Mouse (Mus musculus) adrenal gland, adult 18-20 months (tissue): ENCODE results near the gene 1700015G11Rik. TPM values are rescaled to one million over a fixed set of nuclear protein-coding genes. Genes with fewer than 3 reads are reported as not detected.

ENCODE experiments used
- DNase-seq, 2 experiments: peaks; one replicate each; pipeline ENCODE4 v3.0.0; 2021 to 2022; ENCODE audit warnings: low spot score in 2 of 2
- long read RNA-seq, 2 experiments: library from polyadenylated mRNA; stranded (forward); transcript quantifications; one replicate each; pipeline ENCODE4 v2.0.0; 2021
- total RNA-seq, 2 experiments: library from RNA; stranded (reverse); gene quantifications; 1 replicate in 1 of 2; 2 replicates in 1 of 2; pipeline ENCODE4 v1.2.3; 2021

Gene 1700015G11Rik
- total RNA-seq, result not detected
- long read RNA-seq, experiment 1, result 0 reads
- long read RNA-seq, experiment 2, result 0 reads

DNA sequence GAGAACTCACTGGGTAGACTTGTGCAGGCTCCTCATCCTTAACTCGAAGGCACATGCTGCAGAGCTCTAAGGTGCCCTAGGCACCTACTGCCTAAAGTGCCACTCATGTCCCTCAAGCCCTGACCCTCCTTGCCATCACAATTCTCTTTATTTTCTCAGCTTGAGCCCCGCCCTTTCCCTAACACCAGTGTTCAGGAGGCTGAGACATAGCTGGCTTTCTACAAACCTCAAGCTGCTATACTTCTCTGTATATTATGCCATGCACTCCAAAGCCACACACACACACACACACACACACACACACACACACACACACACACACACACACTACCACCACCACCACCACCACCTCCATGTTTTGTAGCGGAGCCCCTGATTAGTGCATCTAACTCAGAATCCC lies at the start of gene 1700015G11Rik:
1700015G11Rik (minus strand) TSS at position 101 of the 400 bp plus-strand sequence.
- DNase-seq, result no peak

DNA sequence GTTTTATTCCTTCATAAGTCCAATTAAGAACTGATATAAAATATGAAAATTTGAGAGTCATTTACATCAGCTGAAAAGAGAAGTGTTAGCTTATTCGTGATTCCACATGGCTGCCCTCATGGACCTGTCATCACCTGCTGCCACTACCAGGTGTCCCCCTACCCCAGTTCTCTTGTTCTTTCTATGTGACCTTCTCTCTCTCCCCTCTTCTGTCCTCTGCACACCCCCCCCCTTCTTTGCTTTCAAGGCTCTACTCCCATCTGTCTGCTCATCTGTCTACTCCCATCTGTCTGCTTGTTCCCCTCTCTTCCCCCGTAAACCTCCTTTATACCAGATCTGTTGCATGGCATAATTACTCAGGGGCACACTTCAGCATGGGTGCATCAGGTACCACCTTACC lies 41.4 kb upstream of the 1700015G11Rik start:
- DNase-seq, result no peak

DNA sequence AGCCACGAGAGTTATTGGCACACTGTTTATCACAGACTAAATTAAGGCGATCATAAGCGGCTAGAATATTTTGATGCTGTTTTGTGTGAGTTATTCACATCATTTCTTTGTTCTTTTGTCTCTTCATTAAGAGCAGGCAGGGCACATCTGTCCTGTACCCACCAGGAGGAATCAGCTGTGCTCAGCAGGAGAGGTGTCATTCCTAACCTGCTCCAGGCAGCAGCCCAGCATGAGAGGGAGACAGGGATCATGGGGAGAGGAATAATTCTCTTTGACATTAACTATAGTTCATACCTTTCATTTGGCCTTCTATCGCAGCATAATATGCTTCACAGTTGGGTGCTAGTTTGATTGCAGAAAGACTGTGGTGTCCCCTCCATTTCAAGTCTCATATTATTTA lies 40.7 kb upstream of the 1700015G11Rik start:
- DNase-seq, result no peak

DNA sequence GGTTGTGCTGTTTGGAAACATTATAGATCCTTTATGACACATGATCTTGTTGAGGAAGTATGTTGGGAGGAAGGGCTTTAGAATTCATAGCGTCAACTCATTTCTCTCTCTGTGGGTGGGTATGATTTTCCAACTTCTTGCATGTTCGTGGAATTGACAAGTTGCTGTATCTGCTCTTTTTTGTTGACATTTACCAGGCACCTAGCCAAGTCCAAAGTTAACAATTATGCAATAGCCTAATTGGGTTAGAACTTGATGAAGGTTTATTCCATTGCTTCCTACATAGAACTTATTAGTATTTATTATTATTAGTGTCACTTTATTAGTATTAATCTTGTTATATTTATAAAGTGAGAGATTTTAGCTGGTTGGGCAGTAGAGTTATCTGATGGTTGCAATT lies 40.3 kb upstream of the 1700015G11Rik start:
- DNase-seq, result no peak

DNA sequence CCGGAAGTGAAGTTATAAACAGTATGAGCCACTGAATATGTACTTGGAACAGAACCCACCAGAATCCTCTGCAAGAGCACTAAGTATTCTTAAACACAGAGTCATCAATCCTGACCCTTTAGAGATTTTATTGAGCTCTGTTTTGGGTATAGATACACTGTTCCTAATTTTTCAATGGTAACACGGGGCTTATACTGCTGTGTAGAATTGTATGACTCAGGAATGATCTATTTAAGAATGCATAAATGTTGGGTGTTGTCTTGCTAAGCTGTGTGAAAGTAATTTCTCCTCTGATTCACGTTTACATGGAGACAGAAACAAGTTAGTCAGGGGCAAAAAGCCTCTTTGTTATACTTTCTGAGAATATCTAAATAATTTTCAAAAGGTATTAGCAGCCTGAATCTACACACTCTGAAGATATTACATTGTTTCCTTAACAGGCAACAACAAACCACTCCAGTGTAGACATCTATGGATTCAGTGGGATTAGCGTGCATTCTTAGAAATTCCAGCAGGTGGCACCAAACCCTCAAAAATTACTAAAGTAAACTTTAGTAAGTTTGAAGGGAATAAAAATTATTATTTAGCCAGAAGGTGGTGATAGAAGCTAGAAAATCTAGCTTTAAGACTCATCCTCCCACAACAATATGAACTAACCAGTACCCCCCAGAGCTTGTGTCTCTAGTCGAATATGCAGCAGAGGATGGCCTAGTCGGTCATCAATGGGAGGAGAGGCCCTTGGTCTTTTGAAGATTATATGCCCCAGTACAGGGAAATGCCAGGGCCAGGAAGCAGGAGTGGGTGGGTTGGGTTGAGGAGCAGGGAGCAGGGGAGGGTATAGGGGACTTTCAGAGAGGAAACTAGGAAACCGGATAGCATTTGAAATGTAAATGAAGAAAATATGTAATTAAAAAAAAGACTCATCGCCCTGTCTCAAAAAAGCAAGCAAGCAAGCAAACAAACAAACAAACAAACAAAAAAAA lies 22.4 kb upstream of the 1700015G11Rik start:
- peak in 1 of 2 experiments; percentile 20 for DNase-seq

DNA sequence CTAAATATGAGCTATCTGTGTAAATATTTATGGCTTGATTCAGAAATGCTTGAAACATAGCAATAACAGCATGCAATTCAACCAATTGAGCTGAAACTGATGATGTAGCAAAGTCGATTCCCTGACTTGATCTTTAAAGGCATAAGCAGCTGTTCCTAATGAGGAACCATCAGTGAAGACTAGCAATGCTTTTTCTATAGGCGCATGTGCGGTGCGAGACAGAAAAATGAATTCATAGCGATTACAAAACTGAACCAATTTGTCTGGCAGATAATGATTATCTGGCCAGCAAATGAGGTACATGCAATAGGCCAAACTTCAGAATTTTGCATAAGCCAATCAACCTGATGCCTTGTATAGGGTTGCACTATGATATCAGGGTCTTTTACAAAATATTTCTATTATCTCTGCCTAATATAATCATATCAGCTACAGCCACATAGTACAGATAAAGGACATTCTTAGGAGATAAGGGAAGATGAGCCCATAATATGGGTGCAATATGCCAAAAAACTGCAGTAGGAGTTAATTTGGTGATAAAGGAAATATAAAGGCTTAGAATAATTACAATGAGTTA lies 8.6 kb upstream of the 1700015G11Rik start:
- DNase-seq, result no peak

DNA sequence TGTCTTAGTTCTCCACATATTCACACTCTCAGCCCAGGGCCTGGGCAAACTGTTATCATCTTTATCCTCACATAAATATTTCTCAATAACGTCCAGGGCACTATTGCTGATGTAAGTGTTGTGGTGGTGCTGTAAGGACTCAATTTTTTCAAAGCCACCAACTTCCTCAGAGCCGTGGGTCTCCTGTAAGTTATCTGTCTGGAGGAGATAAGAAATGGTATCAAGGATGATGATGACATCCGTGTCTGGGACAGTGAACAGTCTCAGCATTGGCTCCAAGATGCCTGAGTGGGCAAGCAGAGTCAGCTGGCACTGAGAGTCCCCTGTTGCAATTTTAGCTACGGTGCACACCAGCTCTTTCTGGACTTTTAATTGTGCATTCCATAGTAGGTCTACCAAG lies 6.5 kb upstream of the 1700015G11Rik start:
- DNase-seq, result no peak

DNA sequence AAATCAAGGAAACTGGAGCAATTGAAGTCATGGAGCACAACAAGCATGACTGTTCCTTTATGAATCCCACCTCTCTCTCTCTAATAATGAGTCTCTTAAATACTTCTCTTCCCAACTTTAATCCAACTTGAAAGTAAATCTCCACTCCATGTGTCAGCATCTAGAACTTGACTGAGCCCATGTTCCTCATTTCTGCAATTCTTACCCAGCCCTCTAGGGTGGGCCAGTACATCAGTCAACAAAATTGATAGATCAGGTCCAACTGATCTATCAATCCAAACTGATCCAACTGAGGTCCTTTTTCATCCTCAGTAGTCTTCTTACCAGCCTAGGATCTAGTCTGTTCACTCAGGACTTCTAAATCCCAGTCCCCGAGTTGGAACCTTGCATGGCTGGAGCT lies 348 bp downstream of the 1700015G11Rik start:
- DNase-seq, result no peak

DNA sequence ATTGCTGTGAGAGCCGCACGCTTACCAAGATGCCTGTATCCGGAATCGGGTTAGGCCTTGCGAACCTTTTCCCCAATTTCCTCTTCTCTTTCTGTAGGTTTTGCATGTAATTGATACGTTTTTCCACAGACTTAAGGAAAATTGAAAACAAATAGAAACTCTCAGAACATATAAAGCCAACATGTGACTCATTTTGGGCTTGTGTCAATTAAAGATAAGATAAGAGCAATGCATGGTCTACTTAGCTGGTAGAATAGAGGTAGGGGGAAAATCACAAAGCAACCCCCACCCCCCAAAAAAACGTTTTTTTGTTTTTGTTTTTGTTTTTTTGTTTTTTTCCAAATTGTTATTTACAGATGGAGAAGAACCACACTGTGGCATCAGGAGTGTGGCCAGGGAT lies 2.1 kb downstream of the 1700015G11Rik start:
- DNase-seq, result no peak

DNA sequence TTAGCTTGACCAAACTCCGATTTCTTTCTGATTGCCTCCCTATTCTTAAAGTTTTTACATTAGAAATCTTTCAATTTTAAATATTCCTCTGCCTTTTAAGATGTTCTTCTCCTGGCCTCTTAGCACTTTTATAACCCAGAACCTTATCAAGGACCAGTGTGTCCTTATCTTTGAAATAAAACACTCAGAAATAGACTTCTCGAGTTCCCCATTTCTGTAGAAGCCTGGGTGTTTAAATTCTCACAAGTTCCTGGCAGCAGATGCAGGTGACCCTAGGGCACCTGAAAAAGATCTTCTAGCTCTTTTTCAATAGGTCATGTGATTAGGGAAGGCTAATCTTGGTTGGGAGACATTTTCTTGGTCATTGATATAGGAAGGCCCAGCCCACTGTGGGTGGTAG lies 8.4 kb downstream of the 1700015G11Rik start:
- DNase-seq, result no peak

DNA sequence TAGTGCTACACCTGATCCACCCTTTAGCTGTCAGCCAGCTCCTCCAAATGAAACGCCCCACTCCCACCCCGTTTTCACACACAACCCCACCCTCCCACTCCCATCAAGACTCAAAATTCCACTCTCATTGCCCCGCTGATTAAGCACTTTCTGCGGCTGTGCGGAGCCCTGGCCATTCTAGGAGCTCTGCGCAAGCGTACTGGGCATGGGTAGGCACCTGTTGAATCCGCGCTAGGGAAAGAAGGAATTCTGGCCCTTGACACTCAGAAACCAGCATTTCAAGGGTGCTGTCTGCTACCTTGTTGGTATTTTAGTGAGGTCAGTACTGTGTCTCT lies 9.3 kb downstream of the 1700015G11Rik start:
- no peak for DNase-seq

DNA sequence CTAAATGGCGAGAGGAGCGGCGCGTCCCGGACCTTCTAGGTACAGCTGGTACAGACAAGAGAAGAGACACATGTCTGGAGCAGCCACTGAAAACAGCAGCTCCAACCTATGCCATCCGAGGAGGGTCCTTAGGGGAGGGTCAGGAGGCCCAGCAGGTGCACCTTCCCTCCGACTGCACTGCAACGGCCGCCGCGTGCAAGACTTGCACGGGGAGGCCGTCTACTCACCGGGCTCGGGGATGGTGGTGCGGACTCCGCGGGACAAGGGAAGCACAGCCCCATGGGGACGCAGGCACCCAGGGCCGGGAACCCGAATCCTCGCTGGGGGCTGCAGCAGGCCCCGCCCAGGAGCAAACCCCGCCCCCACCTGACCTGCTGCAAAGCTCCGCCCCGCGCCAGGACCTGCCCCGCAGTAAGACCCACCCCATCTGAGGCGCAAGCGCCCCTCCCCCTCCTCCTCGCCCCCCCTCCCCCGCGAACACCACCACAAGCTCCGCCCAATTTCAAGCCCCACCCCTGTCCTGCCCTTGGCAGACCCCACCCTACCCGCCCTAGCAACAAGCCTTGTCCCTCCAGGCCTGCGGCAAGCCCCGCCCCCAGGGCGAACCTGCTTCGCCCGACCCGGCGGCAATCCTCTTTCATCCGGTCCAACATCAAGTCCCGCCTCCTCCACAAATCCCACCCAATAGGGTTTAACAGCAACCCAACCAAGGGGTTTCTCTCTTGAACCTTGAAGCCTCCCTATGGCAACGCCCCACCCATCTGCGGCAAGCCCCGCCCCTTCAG lies 9.8 kb downstream of the 1700015G11Rik start, which contains the start of gene Svip:
Svip (minus strand) TSS at position 508 of the 785 bp plus-strand sequence.
- peak; percentile 67 to 76 for DNase-seq

DNA sequence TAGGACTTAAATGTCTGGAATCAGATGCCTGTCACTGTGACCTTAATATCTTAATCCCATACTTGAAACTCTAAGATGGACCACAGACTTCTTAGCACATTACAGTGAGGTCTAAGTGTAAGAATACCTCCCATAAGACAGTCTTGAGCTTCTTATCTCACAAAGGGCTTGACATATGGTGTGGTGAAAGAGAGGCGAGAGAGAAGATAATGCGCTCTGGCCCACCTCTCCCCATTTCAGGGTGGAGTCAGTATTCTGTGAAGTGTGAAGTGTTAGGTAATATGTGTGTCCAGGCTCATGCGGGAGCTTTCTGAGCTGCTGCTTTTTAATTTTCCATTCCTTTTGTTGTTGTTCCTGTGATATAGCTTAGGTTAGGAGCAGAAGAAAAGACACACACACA lies 24.5 kb downstream of the 1700015G11Rik start:
- no peak for DNase-seq

DNA sequence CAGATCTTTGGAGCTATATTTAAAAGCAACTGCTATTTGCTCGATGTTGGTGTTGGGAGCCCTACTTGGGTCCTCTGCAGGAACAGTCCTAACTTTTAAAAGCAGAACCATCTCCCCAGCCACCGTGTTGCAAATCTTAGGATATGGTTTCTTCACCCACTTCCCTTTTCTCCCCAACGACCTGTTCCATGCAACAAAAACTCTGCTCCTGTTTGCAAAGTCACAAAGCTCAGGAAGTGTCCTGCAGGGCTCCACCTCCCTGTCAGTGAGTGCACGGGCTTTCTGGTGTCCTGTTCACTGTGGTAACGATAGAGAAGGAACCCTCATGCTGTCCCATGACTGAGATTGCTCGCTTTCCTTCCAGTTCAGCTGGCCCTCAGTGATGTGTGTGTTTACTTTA lies 28.6 kb downstream of the 1700015G11Rik start:
- DNase-seq, result no peak

DNA sequence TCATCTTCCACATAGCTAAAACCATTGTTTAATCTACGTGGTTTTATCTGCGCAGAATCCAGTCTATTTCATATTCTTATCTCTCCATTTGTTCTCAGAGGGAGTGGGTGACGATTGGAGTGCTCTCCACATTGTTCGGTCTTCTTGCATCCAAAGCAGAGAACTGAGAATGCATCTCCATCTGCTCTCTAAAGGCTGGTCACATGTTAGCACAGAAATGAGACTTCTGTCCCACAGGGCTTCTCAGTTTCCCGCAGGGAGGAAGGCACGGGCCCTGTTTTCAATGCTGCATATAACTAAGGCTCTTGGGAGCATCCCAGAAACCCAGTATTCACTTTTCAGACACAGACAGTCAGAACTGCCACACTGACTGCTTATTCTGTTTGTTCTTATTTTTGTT lies 29.8 kb downstream of the 1700015G11Rik start:
- DNase-seq, result no peak

DNA sequence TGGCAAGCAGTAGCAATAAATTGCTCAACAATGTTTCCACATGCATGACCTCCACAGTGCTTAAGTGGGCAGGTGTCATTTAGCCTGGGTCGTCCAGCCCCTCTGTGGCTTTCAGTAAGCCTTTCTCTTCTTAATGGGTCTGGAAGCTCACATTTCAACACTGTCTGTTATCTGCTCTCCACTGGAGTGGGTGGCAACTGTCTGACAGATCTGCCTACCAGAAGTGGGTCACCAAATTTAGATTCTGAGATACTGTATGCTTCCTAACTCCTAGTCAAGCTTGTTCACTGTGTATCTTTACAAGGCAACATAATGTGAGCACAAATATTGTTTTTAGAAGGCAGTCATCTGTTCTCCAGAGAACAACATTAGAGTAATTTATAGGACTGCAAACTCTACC lies 33.2 kb downstream of the 1700015G11Rik start:
- no peak for DNase-seq

DNA sequence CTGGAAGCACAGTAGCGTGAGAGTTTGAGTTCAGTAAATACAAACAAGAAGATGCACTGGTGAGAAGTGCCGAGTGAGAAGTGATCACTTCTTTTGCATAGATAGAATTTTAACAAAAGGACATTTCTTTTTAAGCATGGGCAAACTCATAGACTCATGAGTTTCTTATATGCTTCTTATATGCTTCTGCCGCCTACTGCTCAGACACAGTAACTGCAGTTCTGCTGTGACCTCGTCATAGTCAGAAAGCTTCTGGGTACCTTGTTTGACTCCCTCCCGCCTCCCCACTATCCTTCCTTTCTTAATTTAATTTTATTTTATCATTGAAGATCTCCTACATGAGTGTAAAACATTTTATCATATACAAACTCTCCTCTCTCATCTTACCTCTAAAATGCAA lies 36.3 kb downstream of the 1700015G11Rik start:
- no peak for DNase-seq

DNA sequence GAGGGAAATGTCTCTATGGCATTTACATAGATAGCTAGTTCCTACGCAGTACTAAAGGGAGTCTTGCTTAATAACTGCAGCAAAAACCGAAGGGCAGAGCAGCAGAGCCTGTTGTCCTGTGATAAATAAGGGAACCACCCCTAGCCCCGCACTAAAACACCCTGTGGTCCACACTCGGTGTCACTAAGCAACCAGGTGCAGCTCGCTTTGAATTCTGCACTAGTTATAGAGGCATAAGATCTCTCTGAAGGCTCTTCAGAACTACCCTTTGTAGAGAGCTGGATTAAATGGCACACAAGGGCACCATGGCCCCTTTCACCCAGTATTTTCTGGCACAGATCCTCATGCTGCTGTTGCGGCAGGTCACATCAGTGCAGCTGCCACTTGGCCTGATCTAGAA lies 40.3 kb downstream of the 1700015G11Rik start:
- DNase-seq, result no peak

DNA sequence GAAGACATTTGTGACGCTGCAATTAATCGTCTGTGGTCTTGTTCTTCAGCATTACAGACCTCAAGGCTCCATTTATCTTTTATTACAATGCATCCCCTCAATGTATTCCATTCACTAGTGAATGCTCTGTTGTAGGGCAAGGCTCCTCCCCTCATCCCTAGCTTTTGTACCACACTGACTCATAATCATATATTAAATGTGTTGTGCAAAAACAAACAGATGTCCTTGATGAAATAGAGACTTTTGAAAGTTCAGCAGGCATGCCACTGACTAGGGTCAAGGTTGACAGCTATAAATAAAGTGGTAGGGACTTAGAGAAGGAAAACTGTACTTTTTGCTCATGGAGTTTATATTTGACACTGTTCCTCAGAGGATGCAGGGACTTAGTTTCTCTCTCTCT lies 42.0 kb downstream of the 1700015G11Rik start:
- DNase-seq, result no peak

DNA sequence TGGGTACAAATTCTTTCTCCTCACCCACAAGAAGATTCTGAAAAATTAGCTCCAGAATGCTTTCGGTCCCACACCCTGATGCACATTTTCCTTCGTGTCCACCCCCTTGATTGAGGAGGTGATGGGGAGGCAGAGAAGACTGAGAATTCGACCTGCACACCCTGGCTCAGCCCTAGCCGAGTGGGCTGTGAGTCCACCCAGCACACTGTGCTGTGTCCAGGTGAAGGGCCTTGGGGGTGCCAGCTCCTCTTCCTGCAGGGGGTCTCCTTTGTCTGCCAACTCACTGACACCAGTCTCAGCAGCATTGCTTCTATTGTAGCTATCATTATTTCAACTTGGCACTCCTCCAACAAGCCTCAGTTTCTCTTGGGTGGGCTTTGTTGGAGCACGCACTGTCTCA lies 42.4 kb downstream of the 1700015G11Rik start:
- no peak for DNase-seq

DNA sequence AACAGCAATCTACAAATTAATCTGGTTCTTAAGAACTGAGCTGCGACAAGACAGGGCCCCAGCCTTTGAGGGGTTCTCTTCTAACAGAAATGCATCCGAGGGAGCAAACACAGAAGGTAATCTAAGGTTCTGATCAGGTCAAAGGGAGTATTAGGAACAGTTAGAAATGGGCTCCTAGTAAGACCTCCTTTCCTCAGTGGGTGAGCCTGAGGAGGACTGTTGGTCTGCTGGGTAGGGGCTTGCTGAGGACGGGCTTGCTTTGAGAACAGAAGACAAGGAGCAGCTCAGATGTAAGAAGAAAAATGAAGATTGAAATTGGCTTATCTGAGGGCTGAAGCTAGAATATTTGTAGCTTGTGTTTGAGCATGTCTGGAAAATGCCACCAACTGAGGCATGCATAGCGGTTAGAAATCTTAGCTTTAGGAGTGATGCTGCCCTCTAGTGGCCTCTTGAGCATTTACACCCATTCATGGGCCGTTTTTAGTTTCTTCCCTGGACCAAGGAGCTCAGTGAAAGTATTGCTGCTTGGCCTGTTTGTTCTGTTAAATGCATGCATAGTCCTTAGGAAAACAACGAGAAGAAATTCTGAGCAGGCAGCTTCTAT lies 43.2 kb downstream of the 1700015G11Rik start:
- DNase-seq, result peak in 1 of 2 experiments; percentile 54
